Mouse (Mus musculus) hindbrain, embryonic 15.5 days (tissue): ENCODE measurements around the gene Acot2. TPM values are rescaled to one million over a fixed set of nuclear protein-coding genes. Genes with fewer than 3 reads are reported as not detected.
"Not testable (repeated sequence)": the region's sequence is repeated elsewhere in the genome, so short reads cannot be mapped to it uniquely, and the experiment has no call there.

ENCODE experiments used
- ATAC-seq: fragments of 200-750 bp; cut with Nextera tagmentation; 2 replicates; pipeline ENCODE4 v1.8.0; 2017; ENCODE audit warnings: low read depth, moderate number of reproducible peaks, moderate TSS enrichment; ENCODE audit not compliant: low FRiP score
- H3K27ac ChIP-seq: fragments of 300-500 bp; sonication (generic); replicated peaks from 2 replicates; pipeline ENCODE4 v1.5.1; 2015; ENCODE audit warnings: mild to moderate bottlenecking, inconsistent platforms
- H3K27me3 ChIP-seq: fragments of 300-500 bp; sonication (generic); 2 replicates; pipeline ENCODE4 v1.6.1; 2015; ENCODE audit warnings: control low read depth, inconsistent platforms
- H3K36me3 ChIP-seq: fragments of 300-500 bp; sonication (generic); 2 replicates; pipeline ENCODE4 v1.6.1; 2015; ENCODE audit warnings: control low read depth, inconsistent platforms
- H3K4me1 ChIP-seq: fragments of 300-500 bp; sonication (generic); replicated peaks from 2 replicates; pipeline ENCODE4 v1.6.1; 2015; ENCODE audit warnings: control low read depth, inconsistent platforms
- H3K4me2 ChIP-seq: fragments of 300-500 bp; sonication (generic); 2 replicates; pipeline ENCODE4 v1.6.1; 2015; ENCODE audit warnings: moderate library complexity, mild to moderate bottlenecking, inconsistent platforms
- H3K4me3 ChIP-seq: fragments of 300-500 bp; sonication (generic); 2 replicates; pipeline ENCODE4 v1.5.1; 2015; ENCODE audit warnings: mild to moderate bottlenecking, inconsistent platforms
- H3K9ac ChIP-seq: fragments of 300-500 bp; sonication (generic); 2 replicates; pipeline ENCODE4 v1.6.1; 2015; ENCODE audit warnings: inconsistent platforms
- H3K9me3 ChIP-seq: fragments of 300-500 bp; sonication (generic); 2 replicates; pipeline ENCODE4 v1.6.1; 2016; ENCODE audit warnings: control low read depth, inconsistent platforms
- WGBS: fragments of 180-500 bp; shearing (Covaris S2); methylation state at CpG from one replicate; pipeline ENCODE4 v1.1.7; 2015; 5-methylcytosine and 5-hydroxymethylcytosine counted together
- polyA plus RNA-seq: library from polyadenylated mRNA; unstranded; fragments of >200 nt; fragmentation: Nextera tagmentation; extraction: Ambion mirVana; gene quantifications from 2 replicates; pipeline ENCODE4 v1.2.1, GENCODE M21; 2015

Gene Acot2
- polyA plus RNA-seq, 1 experiment from 2014 or later, result 16.9 TPM

DNA sequence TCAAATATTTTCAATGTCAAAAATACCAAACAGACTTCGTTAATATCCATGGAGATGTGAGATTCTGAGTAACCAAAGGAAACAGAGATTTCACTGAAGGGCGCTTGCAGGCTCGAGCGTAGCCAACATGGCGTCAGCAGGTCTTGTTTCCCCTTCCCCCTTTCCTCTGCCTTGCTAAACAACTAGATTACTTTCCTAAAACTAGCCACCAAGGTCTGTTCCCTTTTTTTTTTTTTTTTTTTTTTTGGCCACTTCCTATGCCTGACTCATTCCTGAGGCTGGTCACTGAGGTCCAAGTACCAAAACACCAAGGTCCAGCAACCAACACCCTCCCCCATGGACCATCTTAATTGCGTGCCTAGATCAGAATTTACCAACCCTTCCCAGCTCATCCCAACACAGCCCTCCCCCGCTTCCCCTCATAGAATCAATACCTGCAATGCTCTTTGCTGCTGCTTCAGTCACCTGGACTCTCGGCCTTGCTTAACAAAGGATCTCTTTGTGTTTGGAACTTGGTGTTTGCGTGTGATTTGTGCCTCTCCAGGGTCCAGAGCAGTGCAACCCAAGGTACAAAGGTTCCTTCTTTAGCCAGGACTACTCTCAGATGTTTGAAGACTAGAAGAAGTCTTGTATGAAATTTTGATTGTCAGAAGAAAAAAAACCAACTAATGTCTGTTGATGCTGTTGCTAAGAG, 35.5 kb downstream of the Acot2 start:
- no peaks in the 10 kb centered on the region for H3K36me3 ChIP-seq
- H3K27me3 ChIP-seq, result no peaks in the 10 kb centered on the region
- no peak for ATAC-seq
- no peaks in the 10 kb centered on the region for H3K9me3 ChIP-seq
- no peaks in the 10 kb centered on the region for H3K4me1 ChIP-seq
- no peak overlapping the region for H3K4me3 ChIP-seq
- no peak overlapping the region for H3K4me2 ChIP-seq
- H3K27ac ChIP-seq, result no peak overlapping the region
- no peak overlapping the region for H3K9ac ChIP-seq
- 90% methylated on average over 9 of the region's 9 CpGs for WGBS

DNA sequence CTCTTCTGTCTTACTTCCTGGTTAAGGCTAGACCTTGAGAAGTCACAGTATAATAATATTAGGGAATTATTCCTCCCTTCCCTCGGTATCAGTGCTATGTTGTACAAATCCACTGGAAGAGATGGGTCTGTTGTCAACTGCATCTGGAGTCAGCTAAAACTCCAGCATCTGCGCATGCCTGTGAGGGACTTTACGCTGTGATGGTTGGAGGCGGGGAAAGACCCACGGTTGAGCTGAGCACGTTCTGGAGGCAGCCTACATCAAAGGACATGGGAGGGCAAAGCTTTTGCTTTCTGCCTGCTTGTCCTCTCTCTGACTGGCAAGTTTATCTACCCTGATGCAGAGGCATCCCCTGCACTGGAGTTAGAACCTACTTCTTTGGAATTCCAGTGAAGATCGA, 38.2 kb downstream of the Acot2 start:
- no peak overlapping the region for H3K27ac ChIP-seq
- WGBS, result 91% methylated on average over 7 of the region's 7 CpGs
- no peak for ATAC-seq

DNA sequence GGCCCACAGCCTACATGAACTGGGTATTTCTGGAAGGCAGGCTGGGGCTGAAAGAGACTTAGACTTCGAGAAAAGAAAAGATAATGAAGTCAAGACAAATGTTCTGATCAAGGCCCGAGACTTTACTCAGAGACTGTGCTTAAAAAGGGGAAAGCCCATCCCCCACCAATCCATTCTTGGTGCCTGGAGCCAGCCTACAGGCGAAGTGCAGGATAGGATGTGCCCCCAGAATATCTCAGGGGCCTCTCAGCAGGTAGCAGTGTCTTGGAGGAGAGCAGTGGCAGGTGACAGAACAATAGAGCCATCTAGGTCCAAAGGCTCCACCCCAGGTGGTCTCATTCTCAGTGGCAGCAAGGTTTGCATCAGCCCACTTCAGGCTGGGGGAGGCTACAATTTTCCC, 40.7 kb downstream of the Acot2 start:
- not testable (repeated sequence) for H3K4me2 ChIP-seq, H3K36me3 ChIP-seq, H3K9ac ChIP-seq, H3K4me3 ChIP-seq, H3K4me1 ChIP-seq, ATAC-seq, H3K9me3 ChIP-seq, H3K27ac ChIP-seq, H3K27me3 ChIP-seq
- 43% methylated on average over 3 of the region's 3 CpGs for WGBS

More for the DNA sequence above, 38.2 kb downstream of the Acot2 start:
- H3K4me1 ChIP-seq, result no peaks in the 10 kb centered on the region
- no peak overlapping the region for H3K9ac ChIP-seq
- H3K9me3 ChIP-seq, result no peaks in the 10 kb centered on the region
- H3K36me3 ChIP-seq, result no peaks in the 10 kb centered on the region
- no peak overlapping the region for H3K4me2 ChIP-seq
- H3K27me3 ChIP-seq, result no peaks in the 10 kb centered on the region
- no peak overlapping the region for H3K4me3 ChIP-seq

DNA sequence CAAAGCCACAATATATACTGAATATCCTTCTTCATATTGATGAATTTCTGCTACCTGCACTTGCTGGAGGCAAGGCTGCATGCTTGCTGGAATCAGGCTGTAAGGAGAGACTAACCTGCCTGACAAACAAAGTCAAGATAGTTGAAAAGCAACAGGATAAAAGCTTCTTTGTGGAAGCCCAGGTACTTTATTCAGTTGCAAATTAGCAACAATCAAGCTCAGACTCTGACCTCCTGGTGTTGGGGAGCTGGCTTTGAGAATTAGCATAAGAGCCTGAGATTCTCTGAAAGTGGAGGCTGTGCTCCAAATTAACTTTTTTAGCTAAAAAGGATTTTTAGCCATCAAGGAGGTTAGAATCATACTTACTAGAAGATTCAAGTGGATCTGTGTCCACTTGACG, 41.4 kb downstream of the Acot2 start:
- not testable (repeated sequence) for H3K27ac ChIP-seq, H3K27me3 ChIP-seq, H3K4me1 ChIP-seq, H3K9ac ChIP-seq, H3K36me3 ChIP-seq, H3K4me2 ChIP-seq, H3K9me3 ChIP-seq, H3K4me3 ChIP-seq, ATAC-seq
- 94% methylated on average over 1 of the region's 1 CpGs for WGBS

DNA sequence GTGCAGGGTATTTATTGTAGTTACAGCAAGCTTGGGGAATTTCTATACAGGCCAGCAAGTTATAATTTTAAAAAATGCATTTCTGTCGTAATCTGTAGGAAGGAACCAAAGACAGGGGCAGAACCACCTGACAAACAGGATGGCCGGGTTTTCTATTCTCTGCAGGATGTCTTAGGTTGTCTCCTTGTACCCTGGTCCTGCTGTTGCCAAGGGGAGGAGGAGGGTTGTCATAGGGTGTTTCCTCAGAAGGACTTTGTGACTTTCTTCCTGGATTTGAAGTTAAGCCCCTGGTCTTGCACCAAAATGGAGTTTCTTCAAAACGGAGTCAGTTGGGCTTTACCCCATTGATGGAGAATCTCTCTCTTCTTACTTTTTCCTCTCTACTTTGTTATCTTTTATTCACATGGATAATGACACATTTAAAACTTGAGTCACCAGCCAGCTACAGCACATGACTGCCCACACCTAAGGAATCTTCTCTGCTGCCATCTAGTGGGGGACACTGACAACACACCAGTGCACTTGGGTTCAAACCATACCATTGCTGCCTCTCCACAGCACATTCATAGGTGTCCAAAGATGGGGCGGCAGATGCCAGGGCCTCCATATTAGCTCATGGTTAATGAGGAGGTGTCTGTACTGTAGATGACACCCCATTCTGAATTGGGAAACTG, 43.1 kb downstream of the Acot2 start:
- WGBS, result 68% methylated on average over 4 of the region's 4 CpGs

DNA sequence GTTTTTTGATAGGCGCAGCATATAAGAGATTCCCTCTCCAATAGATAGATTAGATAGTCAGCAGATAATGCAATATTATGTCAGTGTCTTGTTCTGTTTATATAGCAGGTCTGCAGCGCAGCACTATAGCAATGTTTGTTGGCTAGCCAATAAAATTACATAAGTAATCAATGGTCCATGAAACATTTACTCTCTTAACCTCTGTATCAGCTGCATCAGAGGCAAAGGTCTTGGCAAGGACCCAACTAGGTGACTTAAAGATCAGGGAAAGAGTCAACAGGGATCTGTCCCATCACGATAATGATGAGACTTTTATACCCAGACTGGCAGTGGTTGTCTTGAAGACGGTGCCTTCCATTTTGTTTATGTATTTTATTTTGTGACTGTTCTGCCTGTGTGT, 45.2 kb downstream of the Acot2 start:
- WGBS, result 85% methylated on average over 4 of the region's 4 CpGs
- ATAC-seq, result no peak
- H3K4me1 ChIP-seq, result 0 out of 2 replicates have a peak, but pooled peaks cover 4% of the 10 kb centered on the region
- H3K9me3 ChIP-seq, result no peaks in the 10 kb centered on the region
- no peak overlapping the region for H3K4me2 ChIP-seq
- no peak overlapping the region for H3K27ac ChIP-seq
- H3K4me3 ChIP-seq, result no peak overlapping the region
- H3K36me3 ChIP-seq, result no peaks in the 10 kb centered on the region
- H3K27me3 ChIP-seq, result 0 out of 2 replicates have a peak, but pooled peaks cover 4% of the 10 kb centered on the region
- H3K9ac ChIP-seq, result no peak overlapping the region

More for the DNA sequence above, 43.1 kb downstream of the Acot2 start:
- Histone ChIP-seq H3K4me3 (no peak overlapping the region), H3K9ac (no peak overlapping the region), H3K36me3 (no peaks in the 10 kb centered on the region), H3K27me3 (no peaks in the 10 kb centered on the region), H3K4me2 (no peak overlapping the region), H3K27ac (no peak overlapping the region), H3K4me1 (no peaks in the 10 kb centered on the region), H3K9me3 (no peaks in the 10 kb centered on the region)
- peak; percentile 48; the same call in 1 of the 2 replicates for ATAC-seq

DNA sequence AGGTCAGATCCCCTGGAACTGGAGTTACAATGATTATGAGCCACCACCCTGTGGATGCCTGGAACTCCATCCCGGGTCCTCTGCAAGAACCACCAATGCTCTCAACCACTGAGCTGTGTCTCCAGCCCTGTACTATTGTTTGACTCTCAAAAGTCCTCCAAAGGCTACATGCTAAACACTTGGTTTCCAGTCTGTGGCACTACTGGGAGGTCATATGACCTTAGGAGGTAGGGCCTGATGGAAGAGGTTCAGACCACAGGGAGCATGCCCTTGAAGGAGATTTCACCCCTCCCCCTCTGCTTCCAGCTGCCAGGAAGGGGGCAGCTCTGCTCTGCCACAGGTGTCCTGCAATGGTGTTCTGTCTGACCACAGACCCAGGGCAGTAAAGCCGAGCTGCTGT, 45.6 kb downstream of the Acot2 start:
- ATAC-seq, H3K9me3 ChIP-seq, H3K27ac ChIP-seq, H3K36me3 ChIP-seq, H3K9ac ChIP-seq, H3K4me1 ChIP-seq, H3K4me2 ChIP-seq, H3K4me3 ChIP-seq, H3K27me3 ChIP-seq: not testable (repeated sequence)
- WGBS, result 84% methylated on average over 2 of the region's 2 CpGs

DNA sequence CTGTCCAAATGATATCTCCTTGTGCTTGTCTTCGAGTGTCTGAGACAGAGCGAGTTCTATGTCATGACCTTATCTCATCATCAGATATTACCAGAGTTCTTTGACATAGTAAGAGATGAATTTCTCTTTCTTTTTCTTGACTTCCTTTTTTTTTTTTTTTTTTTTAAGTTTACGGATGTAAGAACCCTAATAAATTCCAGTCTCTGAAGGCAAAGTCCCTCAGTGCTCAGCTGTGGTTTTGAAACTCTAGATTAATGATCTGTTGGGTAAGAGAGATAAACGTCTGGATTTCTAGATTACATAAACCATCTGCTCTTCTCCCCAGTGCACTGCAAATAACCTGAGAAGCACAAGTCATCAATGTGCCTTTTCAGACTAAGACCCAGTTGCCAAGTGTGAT, 46.4 kb downstream of the Acot2 start:
- Histone ChIP-seq H3K9ac (no peak overlapping the region), H3K4me1 (0 out of 2 replicates have a peak, but pooled peaks cover 4% of the 10 kb centered on the region), H3K27ac (no peak overlapping the region), H3K27me3 (0 out of 2 replicates have a peak, but pooled peaks cover 4% of the 10 kb centered on the region), H3K9me3 (no peaks in the 10 kb centered on the region), H3K4me2 (no peak overlapping the region), H3K4me3 (no peak overlapping the region), H3K36me3 (no peaks in the 10 kb centered on the region)
- 66% methylated on average over 4 of the region's 4 CpGs for WGBS
- no peak for ATAC-seq

DNA sequence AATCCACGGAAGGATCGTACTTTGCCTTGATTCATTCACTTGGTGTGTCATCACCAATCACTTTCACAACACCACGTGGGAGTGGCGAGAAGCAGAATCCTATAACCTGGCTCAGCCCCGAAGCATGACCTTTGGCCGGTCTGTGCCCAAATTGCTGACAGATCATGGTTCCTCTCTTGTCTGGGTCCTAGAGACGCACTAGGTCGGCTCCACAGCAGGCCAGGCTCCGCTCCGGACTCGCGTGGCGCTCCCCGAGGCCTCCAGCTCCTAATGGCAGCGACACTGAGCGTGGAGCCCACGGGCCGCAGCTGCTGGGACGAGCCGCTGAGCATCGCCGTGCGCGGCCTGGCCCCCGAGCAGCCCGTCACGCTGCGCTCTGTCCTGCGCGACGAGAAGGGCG, 50.6 kb downstream of the Acot2 start, which contains the start of gene Acot4:
Gene Acot4 (plus strand): TSS at position 139 of the 400 bp plus-strand sequence.
- not testable (repeated sequence) for H3K9me3 ChIP-seq, H3K27me3 ChIP-seq, H3K4me1 ChIP-seq, H3K36me3 ChIP-seq, H3K27ac ChIP-seq
- Histone ChIP-seq H3K9ac (peak within 1 kb of the TSS; percentile 45), H3K4me3 (peak within 1 kb of the TSS; percentile 48), H3K4me2 (peak within 1 kb of the TSS; percentile 62)
- ATAC-seq, result peak; percentile 51; the same call in 1 of the 2 replicates
- WGBS, result 5% methylated on average over 32 of the region's 32 CpGs

DNA sequence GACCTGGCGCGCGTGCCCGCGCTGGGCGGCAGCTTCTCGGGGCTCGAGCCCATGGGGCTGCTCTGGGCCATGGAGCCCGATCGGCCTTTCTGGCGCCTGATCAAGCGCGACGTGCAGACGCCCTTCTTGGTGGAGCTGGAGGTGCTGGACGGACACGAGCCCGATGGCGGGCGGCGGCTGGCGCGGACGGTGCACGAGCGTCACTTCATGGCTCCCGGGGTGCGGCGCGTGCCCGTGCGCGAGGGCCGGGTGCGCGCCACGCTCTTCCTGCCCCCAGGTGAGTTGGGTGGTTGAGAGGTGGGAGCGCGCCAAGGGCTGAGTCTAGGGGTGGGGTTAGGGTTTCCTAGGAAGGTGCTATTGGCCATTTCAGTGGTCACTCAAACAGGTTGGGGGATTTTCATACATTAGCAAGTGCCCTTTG, 51.0 kb downstream of the Acot2 start, which contains the start of gene Gm49366:
Gene Gm49366 (plus strand): TSS at position 245 of the 421 bp plus-strand sequence.
- Histone ChIP-seq H3K4me2 (peak within 1 kb of the TSS; percentile 62), H3K9ac (peak within 1 kb of the TSS; percentile 45), H3K4me3 (peak within 1 kb of the TSS; percentile 48)
- not testable (repeated sequence) for H3K27ac ChIP-seq, H3K27me3 ChIP-seq, H3K9me3 ChIP-seq, H3K36me3 ChIP-seq, H3K4me1 ChIP-seq
- ATAC-seq, result 0 out of 2 replicates have a peak, but pooled peaks have one; percentile 45
- WGBS, result 2% methylated on average over 39 of the region's 39 CpGs

DNA sequence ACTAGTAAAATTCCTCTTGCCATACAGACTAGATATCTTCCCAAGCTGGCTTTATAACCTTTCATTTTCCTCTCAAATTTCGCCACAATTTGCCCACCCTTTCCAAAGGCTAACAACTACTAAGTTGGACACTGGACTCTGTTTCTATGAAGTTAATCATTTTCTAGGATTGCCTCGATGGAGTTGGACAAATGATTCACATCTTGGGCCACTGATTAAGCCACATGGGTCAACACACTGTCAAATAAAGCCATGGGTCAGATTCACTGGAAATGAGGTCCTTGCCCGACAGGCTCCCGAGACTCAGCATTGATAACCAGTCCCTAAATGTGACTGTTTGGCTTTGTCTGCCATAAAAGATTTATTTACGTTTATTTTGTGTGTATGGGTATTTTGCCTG, 54.6 kb downstream of the Acot2 start:
- Histone ChIP-seq H3K9me3 (no peaks in the 10 kb centered on the region), H3K4me1 (0 out of 2 replicates have a peak, but pooled peaks cover 4% of the 10 kb centered on the region), H3K36me3 (no peaks in the 10 kb centered on the region), H3K27me3 (0 out of 2 replicates have a peak, but pooled peaks cover 4% of the 10 kb centered on the region), H3K27ac (no peak overlapping the region), H3K4me3 (no peak overlapping the region), H3K4me2 (no peak overlapping the region), H3K9ac (no peak overlapping the region)
- 88% methylated on average over 5 of the region's 5 CpGs for WGBS
- no peak for ATAC-seq
